Mouse (Mus musculus) cerebellum, postnatal 36 days (tissue): Measurements from ENCODE around the gene Cep78.
A peak's percentile ranks its signal among the peaks of the same experiment; 100 is the strongest.

Experiments
- DNase-seq, 2 experiments: peaks; one replicate each; pipeline ENCODE4 v3.0.0; 2021 to 2022; ENCODE audit warnings: mixed read lengths in 2 of 2

The Cep78 gene

GRCm38 (mm10) chr19:15984449-15985171 lies at the start of gene Cep78:
Gene Cep78 (minus strand): TSS chr19:15984989.
- DNase-seq: peak; percentile 92 to 94

GRCm38 (mm10) chr19:16031276-16031675 lies 46.5 kb upstream of the Cep78 start:
- peak; percentile 6 to 10 for DNase-seq

DNA sequence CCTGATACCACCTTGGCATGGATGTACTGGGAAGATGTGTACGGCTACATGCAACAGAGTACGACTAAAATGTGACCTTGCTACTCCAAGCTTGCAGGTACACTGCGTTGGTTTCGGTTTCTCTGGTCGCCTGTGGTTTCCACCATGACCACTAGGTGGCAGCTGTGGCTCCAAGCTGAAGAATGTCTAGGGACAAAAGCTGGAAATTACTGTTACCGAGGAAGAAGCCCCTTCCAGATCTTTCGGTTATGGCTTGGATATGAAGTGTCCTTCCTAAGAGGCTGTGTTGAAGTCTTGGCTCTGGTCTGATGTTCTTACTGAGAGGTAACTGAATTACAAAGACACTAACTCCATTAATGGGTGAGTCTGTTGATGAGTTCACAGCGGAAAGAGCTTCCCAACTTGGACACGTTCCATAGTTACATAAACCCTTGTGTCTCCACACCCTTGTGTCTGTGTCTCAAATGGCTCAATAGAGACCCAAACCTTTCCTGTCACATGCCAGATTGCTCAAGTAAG lies 44.5 kb upstream of the Cep78 start:
- DNase-seq: peak; percentile 28 to 43

DNA sequence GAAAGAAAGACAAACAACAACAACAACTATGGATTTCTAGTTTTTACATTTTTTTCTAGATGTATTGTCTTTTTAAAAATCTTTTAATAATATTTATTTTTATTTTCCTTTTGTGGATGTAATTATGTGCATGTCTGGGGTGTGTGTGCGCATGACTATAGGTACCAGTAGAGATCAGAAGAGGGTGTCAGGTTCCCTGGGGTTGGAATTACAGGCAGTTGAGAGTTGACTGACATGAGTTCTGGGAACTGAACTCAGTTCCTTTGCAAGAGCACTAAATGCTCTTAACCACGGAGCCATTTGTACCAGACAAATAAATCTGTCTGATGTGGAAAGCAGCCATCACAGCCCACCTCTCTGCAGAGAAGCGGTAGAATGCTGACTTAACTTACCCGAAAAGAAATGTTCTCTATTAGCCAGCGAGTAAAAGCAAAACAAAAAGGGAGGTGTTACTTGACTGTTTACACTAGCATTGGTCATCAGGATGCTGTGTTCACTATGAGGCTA lies 44.0 kb upstream of the Cep78 start:
- DNase-seq: no peak

DNA sequence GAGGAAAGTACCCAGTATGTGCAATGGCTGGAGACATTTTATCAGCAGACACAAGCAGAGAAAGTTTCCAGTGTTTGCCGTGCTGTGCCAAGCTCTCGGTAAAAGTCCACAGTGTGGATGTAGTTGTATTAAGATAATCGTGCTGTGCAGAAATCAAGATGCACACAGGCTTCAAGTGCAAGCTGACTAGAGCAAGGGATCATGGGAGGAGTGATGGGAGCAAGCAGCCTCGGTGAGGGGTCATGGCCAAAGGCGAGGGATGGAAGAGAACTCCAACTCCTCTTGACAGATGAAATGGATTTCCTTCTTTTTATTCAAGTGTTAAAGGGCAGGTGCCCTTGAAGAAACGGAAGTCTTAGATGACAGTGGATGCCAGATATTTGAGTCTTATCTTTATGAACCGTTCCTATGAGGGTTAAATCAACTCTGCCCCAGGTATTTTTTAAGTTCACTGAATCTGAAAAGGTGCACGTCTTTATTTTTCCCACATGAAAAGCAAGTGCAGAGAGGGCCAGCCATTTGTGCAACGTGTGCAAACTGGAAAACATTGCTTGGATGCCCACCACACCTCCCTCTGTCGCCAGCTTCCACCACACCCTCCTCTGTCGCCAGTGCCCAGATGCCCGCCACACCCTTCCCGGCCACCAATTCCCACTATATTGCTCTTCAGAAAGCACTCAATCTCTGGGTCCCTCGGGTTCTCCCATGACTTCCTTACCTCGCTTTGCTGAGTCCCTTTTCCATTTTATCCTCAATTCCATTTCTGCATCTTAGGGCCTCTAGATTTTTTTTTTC lies 43.3 kb upstream of the Cep78 start:
- DNase-seq: no peak

DNA sequence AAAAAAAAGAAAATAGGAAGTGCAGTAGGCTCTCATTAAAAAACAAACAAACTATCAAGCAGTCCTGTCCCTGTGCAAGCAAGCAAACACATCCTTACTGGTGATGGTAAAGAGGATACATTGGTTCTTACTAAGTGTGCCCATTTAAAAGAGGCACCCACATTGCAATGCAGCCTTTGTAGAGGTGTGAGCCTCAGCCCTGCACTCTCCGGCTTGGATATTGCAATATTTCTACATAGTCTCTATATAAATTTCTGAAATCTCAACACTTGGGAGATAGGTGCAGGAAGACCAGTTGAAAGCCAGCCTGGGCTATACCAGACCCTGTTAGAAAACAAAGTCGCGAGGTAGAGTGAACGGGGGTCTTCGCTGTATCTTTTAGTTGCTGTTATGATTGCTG lies 41.5 kb upstream of the Cep78 start:
- no peak for DNase-seq

DNA sequence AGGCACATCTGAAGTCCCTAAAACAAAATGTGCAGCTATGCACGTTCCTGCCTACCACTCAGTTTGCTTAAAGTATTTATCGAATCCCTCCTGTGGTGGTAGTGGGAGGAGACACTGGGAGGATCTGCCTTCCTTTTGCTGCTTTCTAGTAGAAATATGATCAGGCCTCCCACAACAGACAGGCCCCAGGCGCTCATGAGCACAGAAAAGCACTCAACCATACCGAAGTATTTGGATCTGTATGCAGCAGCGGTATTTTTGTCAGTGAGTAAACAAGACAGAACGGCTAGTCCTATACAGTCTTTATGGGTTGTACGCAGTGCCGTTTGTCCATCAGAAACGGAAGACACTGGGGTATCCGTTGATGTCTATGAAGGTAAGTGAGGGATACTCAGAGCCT lies 37.4 kb upstream of the Cep78 start:
- DNase-seq: no peak

DNA sequence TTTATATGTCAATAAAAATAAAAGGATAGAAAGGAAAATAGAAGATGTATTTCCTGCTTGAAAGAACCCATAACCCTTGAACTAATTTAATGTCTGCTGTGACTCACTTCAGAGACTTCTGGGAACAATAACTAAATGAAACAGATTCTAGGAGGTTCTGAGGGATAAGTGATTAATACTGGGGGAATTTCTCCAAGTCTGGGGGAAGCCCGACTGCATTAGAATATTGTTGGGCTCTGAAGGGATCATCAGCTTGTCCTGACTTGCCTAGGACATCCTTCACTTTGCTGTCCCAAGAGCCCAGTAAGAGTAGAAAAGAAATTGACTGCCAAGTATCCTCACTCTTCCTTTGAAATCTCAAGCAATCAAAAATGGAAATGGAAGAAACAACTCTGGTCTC lies 31.4 kb upstream of the Cep78 start:
- no peak for DNase-seq

DNA sequence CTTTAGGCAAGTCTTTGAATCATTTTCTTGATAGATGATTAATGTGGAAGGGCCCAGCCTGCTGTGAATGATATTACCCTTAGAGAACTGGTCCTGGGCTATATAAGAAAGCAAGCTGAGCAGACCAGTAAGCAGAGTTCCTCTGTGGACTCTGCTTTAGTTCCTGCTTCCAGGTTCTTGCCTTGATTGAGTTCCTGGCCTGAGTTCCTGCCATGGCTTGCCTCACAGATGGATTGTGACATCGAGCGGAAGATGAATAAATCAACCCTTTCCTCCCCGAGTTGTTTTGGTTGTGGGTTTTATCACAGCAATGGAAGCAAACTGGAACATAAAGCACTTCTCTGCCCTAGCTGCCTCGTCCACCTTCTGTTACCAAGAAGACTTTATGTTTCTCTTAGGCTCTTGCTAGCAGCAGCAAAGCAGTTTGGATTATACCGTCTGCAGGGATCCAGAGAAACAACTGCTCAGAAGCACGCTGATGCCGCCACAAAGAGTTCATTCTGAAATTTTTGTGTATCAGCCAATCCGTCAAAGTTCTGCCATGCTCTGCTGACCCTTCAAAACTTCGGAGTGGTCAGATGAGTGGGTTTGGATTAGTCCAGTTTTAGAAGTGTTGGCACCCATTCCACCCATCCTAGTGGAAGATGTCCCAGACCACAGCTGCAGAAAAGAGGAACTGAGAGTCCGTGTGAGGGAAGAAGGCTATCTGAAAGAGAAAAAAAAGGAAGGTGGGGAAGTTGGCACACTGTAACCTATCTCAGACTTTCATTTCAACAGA lies 30.6 kb upstream of the Cep78 start:
- DNase-seq: no peak

DNA sequence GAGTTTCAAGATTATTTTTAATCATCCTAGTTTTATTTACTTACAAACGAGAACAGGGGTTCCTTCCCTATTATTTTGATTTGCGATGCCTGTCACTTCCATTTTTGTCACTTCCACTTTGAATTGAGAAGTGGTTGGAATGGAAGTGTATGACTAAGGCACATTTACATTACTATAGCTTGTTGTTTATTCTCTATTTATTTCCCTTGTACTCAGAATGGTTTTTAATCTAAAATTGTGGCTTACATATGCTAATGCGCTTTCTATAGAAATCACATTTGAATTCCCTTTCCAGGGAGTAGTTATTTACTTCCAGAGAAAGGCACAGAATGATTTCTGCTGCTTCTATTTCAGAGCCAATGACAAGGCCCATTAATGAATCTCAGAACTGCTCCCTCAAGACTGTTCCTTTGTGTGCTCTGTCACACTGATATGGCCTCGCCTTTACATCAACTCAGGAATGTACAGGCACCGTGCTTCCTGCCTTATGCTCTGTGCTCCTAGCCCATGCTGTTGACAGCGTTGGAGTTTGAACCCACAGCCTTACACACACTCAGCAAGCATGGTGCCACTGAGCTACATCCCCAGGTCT lies 25.1 kb upstream of the Cep78 start:
- no peak for DNase-seq

DNA sequence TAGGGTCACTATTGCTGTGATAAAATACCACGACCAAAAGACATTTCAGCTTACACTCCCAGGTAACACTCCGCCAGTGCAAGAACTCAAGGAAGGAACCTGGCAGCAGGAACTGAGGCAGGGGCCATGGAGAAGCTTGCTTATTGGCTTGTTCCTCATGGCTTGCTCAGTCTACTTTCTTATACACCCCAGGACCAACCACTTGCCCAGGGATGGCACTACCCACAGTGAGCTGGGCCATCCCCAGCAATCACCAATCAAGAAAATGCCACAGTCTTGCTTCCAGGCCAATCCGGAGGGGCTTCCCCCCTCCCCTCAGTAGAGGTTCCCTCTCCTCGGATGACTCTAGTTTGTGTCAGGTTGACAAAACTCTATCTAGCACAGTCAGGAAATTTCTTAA lies 24.3 kb upstream of the Cep78 start:
- no peak for DNase-seq

GRCm38 (mm10) chr19:16007131-16007530 lies 22.3 kb upstream of the Cep78 start:
- DNase-seq: no peak

DNA sequence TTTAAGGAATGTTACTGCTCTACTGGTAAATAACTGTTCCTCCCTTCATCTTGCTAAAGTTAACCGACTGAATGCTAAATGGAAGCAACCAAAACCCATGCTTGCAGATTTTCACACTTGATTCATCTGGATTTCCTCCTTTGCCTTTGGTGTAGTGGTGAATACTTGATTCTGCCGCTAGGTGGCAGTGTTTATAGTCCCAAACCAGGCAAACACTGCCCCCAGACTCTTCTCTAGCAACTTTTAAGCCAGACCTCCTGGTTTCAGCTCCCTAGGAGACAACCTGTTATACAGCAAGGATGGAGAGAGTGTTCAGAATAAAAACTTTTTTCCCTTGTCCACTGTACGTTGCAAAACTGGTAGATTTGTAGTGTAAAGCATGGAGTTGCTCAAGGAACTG lies 13.4 kb upstream of the Cep78 start:
- DNase-seq: peak; percentile 46 to 65

DNA sequence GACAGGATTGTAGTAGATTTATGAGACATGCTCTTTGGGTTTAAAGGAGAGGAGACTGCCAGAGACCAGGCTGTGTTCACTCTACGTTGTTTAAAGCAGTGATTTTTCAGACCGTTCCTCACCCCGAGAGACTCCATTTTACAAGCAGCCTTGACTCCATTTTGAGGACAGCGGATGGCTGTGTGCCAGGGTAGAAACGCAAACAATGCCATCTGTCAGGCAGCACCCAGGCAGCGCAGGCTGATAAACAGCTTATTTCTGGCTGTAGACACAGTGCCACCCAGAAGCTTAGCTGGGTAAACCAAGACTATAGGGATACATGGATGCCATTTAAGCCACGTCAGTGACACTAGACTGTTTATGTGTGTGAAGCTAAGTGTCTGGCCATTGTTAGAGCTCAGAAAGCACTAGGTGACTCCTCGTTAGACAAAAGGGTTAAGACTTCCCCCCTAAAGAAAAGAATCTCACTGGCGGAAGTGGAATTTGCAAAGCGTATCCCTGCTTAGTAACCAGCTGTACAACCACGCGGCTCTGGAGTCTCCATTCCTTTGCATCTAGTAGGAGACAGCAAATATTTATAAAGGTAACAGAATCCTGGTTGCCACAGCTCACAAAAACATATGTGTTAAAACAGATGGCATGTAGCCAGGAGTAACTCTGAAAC lies 12.2 kb upstream of the Cep78 start:
- peak; percentile 82 to 84 for DNase-seq

- DNase-seq: no peak
Observed at GRCm38 (mm10) chr19:15990102-15990501, 5.3 kb upstream of the Cep78 start.

GRCm38 (mm10) chr19:15985172-15985713 lies 454 bp upstream of the Cep78 start:
- DNase-seq: no peak

- DNase-seq: no peak
Observed at GRCm38 (mm10) chr19:15983739-15984344, 947 bp downstream of the Cep78 start.

DNA sequence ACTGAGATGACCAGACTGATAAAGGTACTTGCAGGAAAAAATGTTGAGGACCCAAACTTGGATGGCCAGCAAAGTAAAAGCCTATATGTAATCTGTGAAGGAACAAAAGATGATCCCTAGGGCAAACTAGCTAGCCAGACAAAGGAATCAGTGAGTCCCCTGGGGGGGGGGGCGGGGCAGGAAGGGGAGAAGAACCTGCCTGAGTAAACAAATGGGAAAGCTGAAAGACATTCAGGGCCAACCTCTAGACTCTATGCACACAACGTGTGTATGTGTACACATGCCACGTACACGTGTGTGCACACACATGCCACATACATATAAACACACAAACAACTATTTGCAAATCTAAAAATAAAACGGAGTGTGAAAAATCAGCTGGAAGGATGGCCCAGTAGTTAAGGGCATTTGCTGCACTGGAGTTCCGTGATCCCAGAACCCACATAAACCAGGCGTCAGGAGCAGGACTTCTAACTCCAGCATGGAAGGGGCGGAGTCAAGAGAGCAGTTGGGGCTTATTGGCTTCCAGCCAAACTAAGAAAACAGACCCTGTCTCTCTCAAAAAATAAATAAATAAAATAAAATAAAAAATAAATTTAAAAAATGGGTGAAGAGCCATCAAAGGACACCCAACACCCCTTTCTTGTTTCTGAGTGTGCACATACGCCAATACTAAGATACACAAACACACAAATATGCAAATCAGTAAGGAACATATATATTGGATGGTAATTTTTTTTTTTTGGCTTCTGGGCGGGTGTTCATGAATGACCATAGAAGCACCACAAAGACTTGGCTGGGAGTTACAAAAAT lies 1.7 kb downstream of the Cep78 start:
- no peak for DNase-seq

DNA sequence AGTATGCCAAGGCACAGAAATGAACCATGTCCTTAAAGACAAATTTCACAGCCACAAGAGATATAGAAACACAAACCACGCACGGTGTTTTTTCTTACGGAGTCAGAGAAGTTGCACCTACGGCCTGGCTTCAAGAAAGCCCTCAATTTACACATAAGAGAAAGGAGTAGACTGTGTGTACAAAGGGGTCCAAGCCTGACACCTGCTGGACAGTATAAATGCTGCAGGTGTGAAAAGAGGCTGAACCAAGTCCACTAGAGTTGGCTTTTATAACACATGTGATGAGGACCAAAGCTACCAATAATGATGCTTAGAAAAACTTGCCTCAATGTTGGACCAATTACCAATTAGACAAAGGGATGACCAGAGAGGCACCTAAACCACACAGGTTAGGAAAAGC lies 2.9 kb downstream of the Cep78 start:
- peak; percentile 63 to 72 for DNase-seq

GRCm38 (mm10) chr19:15973365-15973764 lies 11.4 kb downstream of the Cep78 start:
- DNase-seq: no peak
